Mouse (Mus musculus): ENCODE measurements around the gene Bcl7b. TPM values are rescaled to one million over a fixed set of nuclear protein-coding genes. Genes with fewer than 3 reads are reported as not detected.

Gene Bcl7b
- polyA plus RNA-seq, 2 experiments: 20.6 to 46.2 TPM

DNA sequence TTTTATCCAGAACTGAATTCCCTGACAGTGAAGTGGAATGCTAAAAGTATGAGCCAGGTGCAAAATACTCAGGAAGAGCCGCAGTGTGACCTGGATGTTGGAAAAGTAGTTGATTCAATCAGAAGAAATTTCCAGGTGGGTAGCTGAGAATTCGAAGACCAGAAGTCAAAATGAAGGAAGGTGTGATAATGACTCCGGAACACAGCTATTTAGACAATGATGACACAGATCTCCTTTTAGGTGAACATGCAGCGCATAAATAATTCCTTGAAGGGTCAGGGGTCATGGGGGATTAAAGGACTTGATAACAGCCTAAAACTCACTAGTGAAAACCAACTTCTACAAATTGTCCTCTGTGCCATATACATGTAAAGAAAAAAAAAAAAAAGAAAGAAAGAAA is 614 bp upstream of the Bcl7b start:
- no peaks in the 10 kb centered on the region for H3K27me3 ChIP-seq (ENCODE audit: control insufficient read depth, insufficient read depth, low read length)
- H3K4me2 ChIP-seq (replicated peaks; ENCODE audit: low read depth, low read length, severe bottlenecking): no peak overlapping the region
- TF ChIP-seq POLR2A (IDR thresholded peaks at IDR 0.05; ENCODE audit: borderline replicate concordance, extremely low read depth, insufficient read depth, insufficient read length): no peak
- 91% methylated on average over 4 of the region's 4 CpGs for WGBS
- no peak overlapping the region for H3K9ac ChIP-seq (ENCODE audit: low read depth, low read length, severe bottlenecking)
- H3K27ac ChIP-seq (replicated peaks; ENCODE audit: low read depth, low read length): no peak overlapping the region; the same call in 1 of the 2 replicates
- no peak for ATAC-seq (ENCODE audit: low FRiP score, low read depth)
- peaks cover 10% of the 10 kb centered on the region for H3K4me1 ChIP-seq (ENCODE audit: control insufficient read depth, insufficient read depth, low read length)
- peaks cover 20% of the 10 kb centered on the region for H3K36me3 ChIP-seq (ENCODE audit: control insufficient read depth, insufficient read depth, low read length)
- DNase-seq (ENCODE audit: low spot score): no peak
- H3K4me3 ChIP-seq (replicated peaks; ENCODE audit: low read length): no peak overlapping the region
- no peaks in the 10 kb centered on the region for H3K9me3 ChIP-seq (ENCODE audit: control insufficient read depth, low read length)

DNA sequence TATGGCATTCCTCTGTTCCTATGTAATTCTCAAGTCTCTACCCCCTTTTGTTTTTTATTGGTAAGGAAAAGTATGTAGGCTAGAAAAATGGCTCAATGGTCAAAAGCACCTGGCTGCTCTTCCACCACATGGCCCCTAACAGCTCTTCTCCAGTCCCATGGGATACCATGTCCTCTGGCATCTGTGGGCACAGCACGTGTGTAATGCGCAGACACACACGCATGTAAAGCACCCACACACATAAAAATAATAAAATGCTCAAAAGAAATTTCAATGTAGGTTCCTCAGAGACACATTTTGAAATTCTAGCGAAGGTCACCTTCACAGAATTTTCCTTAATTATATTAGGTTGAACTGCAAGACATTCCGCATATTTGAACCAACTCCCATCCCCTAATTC is 1.4 kb downstream of the Bcl7b start:
- DNase-seq (ENCODE audit: low spot score) (no peak), ATAC-seq (ENCODE audit: low FRiP score, low read depth) (no peak)
- no peak for TF ChIP-seq POLR2A (IDR thresholded peaks at IDR 0.05; ENCODE audit: borderline replicate concordance, extremely low read depth, insufficient read depth, insufficient read length)
- peak overlapping the region; percentile 99; the same call in 1 of the 2 replicates for H3K27ac ChIP-seq (replicated peaks; ENCODE audit: low read depth, low read length)
- no peaks in the 10 kb centered on the region for H3K9me3 ChIP-seq (ENCODE audit: control insufficient read depth, low read length)
- peak overlapping the region; percentile 70 for H3K9ac ChIP-seq (ENCODE audit: low read depth, low read length, severe bottlenecking)
- no peaks in the 10 kb centered on the region for H3K27me3 ChIP-seq (ENCODE audit: control insufficient read depth, insufficient read depth, low read length)
- peak overlapping the region; percentile 89 for H3K4me2 ChIP-seq (replicated peaks; ENCODE audit: low read depth, low read length, severe bottlenecking)
- peaks cover 10% of the 10 kb centered on the region for H3K4me1 ChIP-seq (ENCODE audit: control insufficient read depth, insufficient read depth, low read length)
- H3K4me3 ChIP-seq (replicated peaks; ENCODE audit: low read length): peak overlapping the region; percentile 66
- peaks cover 32% of the 10 kb centered on the region for H3K36me3 ChIP-seq (ENCODE audit: control insufficient read depth, insufficient read depth, low read length)
- 87% methylated on average over 5 of the region's 5 CpGs for WGBS

DNA sequence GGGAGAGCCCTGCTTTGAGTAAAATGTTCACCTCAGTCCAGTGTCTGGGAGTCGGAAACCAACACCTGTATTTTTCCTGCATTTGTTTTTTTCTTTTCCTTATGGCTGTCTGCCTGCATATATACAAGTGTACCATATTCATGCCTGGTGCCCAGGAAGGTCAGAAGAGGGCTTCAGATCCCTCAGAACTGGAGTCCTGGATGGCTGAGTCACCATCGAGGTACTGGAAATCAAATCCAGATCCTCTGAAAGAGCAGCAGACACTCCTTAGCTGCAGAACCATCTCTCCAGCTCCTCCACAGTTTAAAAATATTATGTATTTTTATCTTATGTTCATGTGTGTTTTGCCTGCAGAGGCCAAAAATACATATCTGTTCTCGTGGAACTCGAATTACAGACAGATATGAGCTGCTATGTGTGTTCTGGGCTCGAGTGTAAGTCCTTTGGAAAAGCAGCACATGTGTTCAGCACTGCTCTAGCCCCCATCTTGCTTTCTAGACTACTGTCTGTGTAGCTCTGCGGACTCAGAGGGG is 3.7 kb downstream of the Bcl7b start:
- DNase-seq (ENCODE audit: low spot score) (no peak), ATAC-seq (ENCODE audit: low FRiP score, low read depth) (no peak)
- Histone ChIP-seq H3K36me3 (ENCODE audit: control insufficient read depth, insufficient read depth, low read length) (peaks cover 50% of the 10 kb centered on the region), H3K27me3 (ENCODE audit: control insufficient read depth, insufficient read depth, low read length) (no peaks in the 10 kb centered on the region), H3K9me3 (ENCODE audit: control insufficient read depth, low read length) (no peaks in the 10 kb centered on the region), H3K4me3 (replicated peaks; ENCODE audit: low read length) (no peak overlapping the region), H3K4me2 (replicated peaks; ENCODE audit: low read depth, low read length, severe bottlenecking) (no peak overlapping the region), H3K9ac (ENCODE audit: low read depth, low read length, severe bottlenecking) (no peak overlapping the region), H3K4me1 (ENCODE audit: control insufficient read depth, insufficient read depth, low read length) (peaks cover 10% of the 10 kb centered on the region), H3K27ac (replicated peaks; ENCODE audit: low read depth, low read length) (no peak overlapping the region)
- 88% methylated on average over 6 of the region's 6 CpGs for WGBS
- no peak for TF ChIP-seq POLR2A (IDR thresholded peaks at IDR 0.05; ENCODE audit: borderline replicate concordance, extremely low read depth, insufficient read depth, insufficient read length)

GRCm38 (mm10) chr5:135172986-135173385 is 4.9 kb downstream of the Bcl7b start:
- WGBS: 93% methylated on average over 5 of the region's 5 CpGs
- Histone ChIP-seq H3K4me2 (replicated peaks; ENCODE audit: low read depth, low read length, severe bottlenecking) (no peak overlapping the region), H3K4me3 (replicated peaks; ENCODE audit: low read length) (no peak overlapping the region), H3K27me3 (ENCODE audit: control insufficient read depth, insufficient read depth, low read length) (no peaks in the 10 kb centered on the region), H3K36me3 (ENCODE audit: control insufficient read depth, insufficient read depth, low read length) (peaks cover 62% of the 10 kb centered on the region), H3K9me3 (ENCODE audit: control insufficient read depth, low read length) (no peaks in the 10 kb centered on the region), H3K9ac (ENCODE audit: low read depth, low read length, severe bottlenecking) (no peak overlapping the region), H3K27ac (replicated peaks; ENCODE audit: low read depth, low read length) (no peak overlapping the region), H3K4me1 (ENCODE audit: control insufficient read depth, insufficient read depth, low read length) (peaks cover 7% of the 10 kb centered on the region)
- TF ChIP-seq POLR2A (IDR thresholded peaks at IDR 0.05; ENCODE audit: borderline replicate concordance, extremely low read depth, insufficient read depth, insufficient read length): no peak
- DNase-seq (ENCODE audit: low spot score) (no peak), ATAC-seq (ENCODE audit: low FRiP score, low read depth) (no peak)

DNA sequence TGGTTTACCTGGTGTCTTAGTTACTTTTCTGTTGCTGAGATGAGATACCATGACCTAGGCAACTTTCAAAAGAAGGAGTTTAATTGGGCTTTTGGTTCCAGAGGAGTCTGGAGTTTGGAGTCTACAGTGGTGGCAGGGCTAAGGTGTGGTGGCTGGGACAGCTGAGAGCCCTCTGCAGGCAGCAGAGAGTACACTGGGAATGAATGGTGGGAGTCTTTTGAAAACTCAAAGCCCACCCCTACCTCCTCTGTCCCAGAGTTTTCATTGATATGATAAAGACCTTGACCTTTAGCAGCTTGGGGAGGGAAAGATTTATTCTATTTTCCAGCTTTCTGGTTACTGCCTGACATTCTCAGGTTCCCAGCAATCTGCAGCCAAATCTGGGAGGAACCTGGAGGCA is 7.0 kb downstream of the Bcl7b start:
- H3K4me1 ChIP-seq (ENCODE audit: control insufficient read depth, insufficient read depth, low read length): no peaks in the 10 kb centered on the region
- no peak for TF ChIP-seq POLR2A (IDR thresholded peaks at IDR 0.05; ENCODE audit: borderline replicate concordance, extremely low read depth, insufficient read depth, insufficient read length)
- H3K4me3 ChIP-seq (replicated peaks; ENCODE audit: low read length): no peak overlapping the region
- no peaks in the 10 kb centered on the region for H3K27me3 ChIP-seq (ENCODE audit: control insufficient read depth, insufficient read depth, low read length)
- H3K9ac ChIP-seq (ENCODE audit: low read depth, low read length, severe bottlenecking): no peak overlapping the region
- peaks cover 81% of the 10 kb centered on the region for H3K36me3 ChIP-seq (ENCODE audit: control insufficient read depth, insufficient read depth, low read length)
- H3K4me2 ChIP-seq (replicated peaks; ENCODE audit: low read depth, low read length, severe bottlenecking): no peak overlapping the region
- no peak overlapping the region for H3K27ac ChIP-seq (replicated peaks; ENCODE audit: low read depth, low read length)
- no peak for DNase-seq (ENCODE audit: low spot score)
- H3K9me3 ChIP-seq (ENCODE audit: control insufficient read depth, low read length): no peaks in the 10 kb centered on the region
- no peak for ATAC-seq (ENCODE audit: low FRiP score, low read depth)

- WGBS: 77% methylated on average over 3 of the region's 3 CpGs
- Histone ChIP-seq H3K4me2 (replicated peaks; ENCODE audit: low read depth, low read length, severe bottlenecking) (no peak overlapping the region), H3K9me3 (ENCODE audit: control insufficient read depth, low read length) (no peaks in the 10 kb centered on the region), H3K4me1 (ENCODE audit: control insufficient read depth, insufficient read depth, low read length) (no peaks in the 10 kb centered on the region), H3K27ac (replicated peaks; ENCODE audit: low read depth, low read length) (no peak overlapping the region), H3K4me3 (replicated peaks; ENCODE audit: low read length) (no peak overlapping the region), H3K36me3 (ENCODE audit: control insufficient read depth, insufficient read depth, low read length) (peaks cover 86% of the 10 kb centered on the region), H3K27me3 (ENCODE audit: control insufficient read depth, insufficient read depth, low read length) (no peaks in the 10 kb centered on the region), H3K9ac (ENCODE audit: low read depth, low read length, severe bottlenecking) (no peak overlapping the region)
- DNase-seq (ENCODE audit: low spot score) (no peak), ATAC-seq (ENCODE audit: low FRiP score, low read depth) (no peak)
- no peak for TF ChIP-seq POLR2A (IDR thresholded peaks at IDR 0.05; ENCODE audit: borderline replicate concordance, extremely low read depth, insufficient read depth, insufficient read length)
Observed at GRCm38 (mm10) chr5:135178523-135178922, 10.4 kb downstream of the Bcl7b start.

Measured in limb, embryonic 14.5 days (tissue).